Mouse (Mus musculus): Measurements from ENCODE around the gene Lrrfip2.

GRCm38 (mm10) chr9:111186861-111187260, 69.5 kb downstream of the Lrrfip2 start:
- TF ChIP-seq CHD2 (IDR thresholded peaks at IDR 0.05; ENCODE audit: low read depth, low read length) (no peak), HCFC1 (IDR thresholded peaks at IDR 0.05; ENCODE audit: borderline replicate concordance, insufficient read depth, low read length) (no peak), ZNF384 (IDR thresholded peaks at IDR 0.05; ENCODE audit: low read depth, low read length) (no peak), MAFK (IDR thresholded peaks at IDR 0.05; ENCODE audit: insufficient read depth, low read depth, low read length) (no peak)
